Mouse (Mus musculus) mouse trophoblast stem cell (cell line): ENCODE measurements around the gene Olfr601.
"Not testable (repeated sequence)": the region's sequence is repeated elsewhere in the genome, so short reads cannot be mapped to it uniquely, and the experiment has no call there.

ENCODE experiments used
- in situ Hi-C, 2 experiments: fragments of 300-500 bp; cut with MseI, MboI; formaldehyde crosslinking; loops; 2 replicates in 1 of 2; 3 replicates in 1 of 2; pipeline ENCODE4 v1.15.1; 2025

The Olfr601 gene

DNA sequence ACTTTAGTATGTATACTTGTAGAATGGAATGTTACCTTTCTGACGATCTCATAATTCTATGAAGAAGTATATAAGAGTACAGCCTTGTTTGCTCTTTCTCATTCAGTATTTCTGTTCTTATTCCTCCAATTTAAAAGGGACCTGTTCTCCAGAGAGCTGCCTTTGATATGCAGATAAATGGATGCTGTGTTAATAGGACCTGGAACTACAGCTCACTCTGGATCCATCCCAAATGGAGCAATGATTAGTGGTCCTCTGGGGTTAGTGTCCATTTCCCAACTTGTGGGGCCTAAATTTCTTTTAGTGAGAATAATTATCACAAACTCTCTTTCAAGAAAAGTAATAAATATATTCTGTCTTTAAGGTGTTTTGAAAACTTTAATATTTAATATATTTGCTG is at the start of gene Olfr601:
Gene Olfr601 (minus strand): TSS at position 101 of the 400 bp plus-strand sequence.
- in situ Hi-C loops: no loop called here

DNA sequence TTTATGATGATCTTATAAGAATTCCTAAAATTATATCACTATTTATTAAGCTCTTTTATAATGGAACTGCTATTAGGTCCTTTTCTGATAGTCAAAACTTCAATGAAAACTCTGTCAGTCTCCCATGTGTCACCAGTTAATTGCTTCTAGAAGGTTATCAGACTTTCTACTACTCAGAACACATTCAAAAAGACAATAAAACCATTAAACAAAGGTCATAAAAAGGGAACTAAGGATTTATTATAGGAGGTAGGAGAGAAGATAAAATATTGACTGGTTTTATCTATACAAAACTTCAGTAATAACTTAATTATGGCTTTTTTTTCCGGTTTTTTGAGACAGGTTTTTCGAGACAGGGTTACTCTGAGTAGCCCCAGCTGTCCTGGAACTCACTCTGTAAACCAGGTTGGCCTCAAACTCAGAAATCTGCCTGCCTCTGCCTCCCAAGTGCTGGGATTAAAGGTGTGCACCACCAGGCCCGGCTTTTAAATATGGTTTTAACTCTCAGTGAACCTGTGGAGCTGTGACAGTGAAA is 44.1 kb upstream of the Olfr601 start:
- in situ Hi-C loops: not testable (repeated sequence)

DNA sequence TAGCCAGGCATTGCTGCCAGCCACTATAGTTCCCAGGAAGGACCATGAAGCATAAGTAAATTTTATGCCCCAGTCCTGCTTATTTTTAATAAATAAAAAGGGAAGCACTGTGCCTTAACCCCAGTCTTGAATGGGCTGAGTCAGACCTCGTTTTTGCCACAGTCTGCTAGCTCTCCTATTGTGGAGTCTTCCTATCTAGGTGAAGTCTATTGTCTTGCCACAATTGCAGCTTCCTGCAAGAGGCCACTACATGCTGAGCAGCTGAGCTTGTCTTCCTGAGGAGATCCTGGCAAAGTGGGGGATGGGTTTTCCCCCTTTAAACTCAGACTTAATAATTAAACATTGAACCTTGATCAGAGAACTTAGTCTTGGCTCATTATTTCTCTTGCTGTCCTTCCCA is 36.5 kb upstream of the Olfr601 start:
- in situ Hi-C loops: no loop called here

DNA sequence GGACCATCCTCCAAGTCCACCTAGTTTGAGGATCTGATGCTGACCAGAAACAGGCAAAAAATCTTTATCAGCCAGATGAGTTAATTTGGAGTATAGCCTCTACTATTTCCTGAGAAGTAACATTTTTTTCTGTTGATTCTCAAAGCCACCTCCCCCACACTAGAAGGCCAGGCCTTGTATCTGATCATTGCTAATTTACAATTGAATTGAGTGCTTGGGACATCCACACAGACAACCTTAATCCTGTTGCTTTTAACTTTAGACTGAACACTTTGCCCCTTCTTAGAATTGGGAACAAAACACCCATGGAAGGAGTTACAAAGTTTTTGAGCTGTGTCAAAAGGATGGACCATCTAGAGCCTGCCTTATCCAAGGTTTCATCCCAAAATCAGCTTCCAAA is 35.3 kb upstream of the Olfr601 start:
- in situ Hi-C loops: no loop called here

DNA sequence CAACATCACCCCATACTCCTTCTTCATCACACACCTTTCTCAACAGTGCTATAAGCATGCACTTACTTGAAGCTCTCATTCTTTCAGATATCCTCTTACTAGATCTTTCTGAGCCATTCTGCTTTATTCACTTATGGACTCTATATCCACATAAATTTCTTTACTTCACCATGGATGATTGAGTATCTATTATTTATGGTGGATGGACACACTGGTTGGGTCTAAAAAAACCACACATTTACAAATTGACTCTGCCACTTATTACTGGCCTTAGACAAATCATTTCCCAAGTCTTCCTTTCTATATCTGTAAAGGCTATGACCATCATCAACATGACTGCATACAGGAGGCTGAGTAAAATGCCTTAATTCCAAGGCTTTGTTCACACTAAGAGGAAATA is 23.6 kb upstream of the Olfr601 start, which contains the start of gene Olfr603:
Gene Olfr603 (minus strand): TSS at position 101 of the 400 bp plus-strand sequence.
- in situ Hi-C loops: no loop called here

DNA sequence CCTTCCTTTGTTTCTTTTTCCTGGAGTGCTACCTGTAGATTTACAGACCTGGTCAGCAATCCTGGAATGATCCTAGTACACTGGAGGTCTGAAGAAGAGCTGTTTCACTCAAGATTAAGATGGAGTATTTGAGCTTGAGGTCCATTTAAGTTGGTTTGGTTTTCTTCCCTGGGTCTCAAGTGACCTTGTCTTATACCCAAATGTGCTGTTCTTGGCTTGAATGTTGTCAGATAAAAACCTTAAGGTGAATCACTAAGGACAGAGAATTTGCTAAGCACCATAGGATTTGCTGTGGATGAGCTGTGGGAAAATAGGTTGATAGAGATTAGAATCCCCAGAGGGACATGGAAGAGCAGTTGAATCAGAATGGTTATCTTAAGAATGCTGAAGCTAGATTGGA is 12.9 kb downstream of the Olfr601 start, which contains the start of gene Olfr600:
Gene Olfr600 (minus strand): TSS at position 101 of the 400 bp plus-strand sequence.
- in situ Hi-C loops: no loop called here

DNA sequence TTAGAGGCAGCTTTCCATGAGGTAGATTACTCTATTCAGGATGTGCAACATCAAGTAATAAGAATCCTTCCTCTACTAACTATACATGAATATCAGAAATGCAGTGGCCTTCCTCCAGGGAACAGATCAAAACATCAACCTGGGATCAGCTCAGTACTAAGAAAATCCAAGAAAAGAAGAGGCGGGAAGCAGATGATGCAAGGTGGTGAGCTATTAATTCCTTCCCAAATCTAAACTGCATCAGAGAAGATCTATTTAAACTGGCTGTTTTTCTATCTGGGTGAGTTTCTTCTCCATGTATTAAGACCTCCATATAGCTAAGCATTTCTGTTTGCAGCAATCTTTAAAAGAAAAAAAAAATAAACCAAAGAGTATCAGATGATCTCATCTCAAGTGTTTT is 26.8 kb downstream of the Olfr601 start, which contains the start of gene Olfr599:
Gene Olfr599 (plus strand): TSS at position 301 of the 400 bp plus-strand sequence.
- in situ Hi-C loops: no loop called here

DNA sequence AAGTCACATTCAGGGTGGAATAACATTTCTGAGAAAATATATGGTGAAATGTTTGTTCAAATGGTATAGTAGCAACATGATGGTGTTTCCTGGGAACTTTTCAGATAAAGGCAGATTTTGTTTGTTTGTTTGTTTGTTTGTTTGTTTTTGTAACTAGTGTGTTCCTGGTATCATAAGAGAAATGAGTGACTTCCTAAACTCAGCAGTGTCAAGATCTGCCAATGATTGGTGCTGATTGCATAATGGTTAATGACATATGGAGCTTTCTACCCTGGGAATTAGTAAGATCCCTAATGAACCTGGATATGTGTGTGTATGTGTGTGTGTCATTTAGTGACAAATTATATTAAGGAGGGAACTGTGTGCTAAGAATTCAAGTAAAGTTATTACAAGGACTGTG is 39.2 kb downstream of the Olfr601 start, which contains the start of gene Olfr598:
Gene Olfr598 (plus strand): TSS at position 301 of the 400 bp plus-strand sequence.
- in situ Hi-C loops: no loop called here

DNA sequence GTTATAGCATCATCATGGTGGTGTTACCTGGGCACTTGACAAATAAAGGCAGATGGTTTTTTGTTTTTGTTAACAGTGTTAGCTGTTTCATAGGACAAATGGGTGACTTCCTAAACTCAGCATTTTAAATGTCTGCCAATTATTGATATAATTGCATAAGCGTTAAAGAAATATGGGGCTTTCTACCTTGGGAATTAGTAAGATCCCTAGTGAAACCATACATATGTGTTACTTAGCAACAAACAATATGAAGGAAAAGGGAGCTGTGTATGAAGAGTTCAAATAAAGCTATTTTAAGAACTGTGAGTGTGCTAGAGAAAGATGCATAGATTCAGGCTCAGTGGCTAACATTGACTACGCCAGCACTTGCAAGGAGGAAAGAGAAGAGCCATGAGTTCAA is 46.4 kb downstream of the Olfr601 start, which contains the start of gene Olfr597:
Gene Olfr597 (plus strand): TSS at position 301 of the 400 bp plus-strand sequence.
- in situ Hi-C loops: not testable (repeated sequence)
